Mouse (Mus musculus): ENCODE results near the gene Atg5. TPM values are rescaled to one million over a fixed set of nuclear protein-coding genes. Genes with fewer than 3 reads are reported as not detected.
"Not testable (repeated sequence)": the region's sequence is repeated elsewhere in the genome, so short reads cannot be mapped to it uniquely, and the experiment has no call there.

Gene Atg5
- 10 to 100 TPM; 20.0 to 21.8 TPM for total RNA-seq (2021)
- long read RNA-seq, experiment 1, transcript Atg5-201 (8 exons, 2,352 nt) = major isoform, 13 of 17 reads
- long read RNA-seq, experiment 1, partial matches to known transcripts = 0 of 17 reads
- long read RNA-seq, experiment 1, other reads (novel, unspliced or antisense) = 4 of 17 reads
- long read RNA-seq, experiment 2, transcript Atg5-201 (8 exons, 2,352 nt) = major isoform, 29 of 34 reads
- long read RNA-seq, experiment 2, partial matches to known transcripts = 0 of 34 reads
- long read RNA-seq, experiment 2, other reads (novel, unspliced or antisense) = 5 of 34 reads

DNA sequence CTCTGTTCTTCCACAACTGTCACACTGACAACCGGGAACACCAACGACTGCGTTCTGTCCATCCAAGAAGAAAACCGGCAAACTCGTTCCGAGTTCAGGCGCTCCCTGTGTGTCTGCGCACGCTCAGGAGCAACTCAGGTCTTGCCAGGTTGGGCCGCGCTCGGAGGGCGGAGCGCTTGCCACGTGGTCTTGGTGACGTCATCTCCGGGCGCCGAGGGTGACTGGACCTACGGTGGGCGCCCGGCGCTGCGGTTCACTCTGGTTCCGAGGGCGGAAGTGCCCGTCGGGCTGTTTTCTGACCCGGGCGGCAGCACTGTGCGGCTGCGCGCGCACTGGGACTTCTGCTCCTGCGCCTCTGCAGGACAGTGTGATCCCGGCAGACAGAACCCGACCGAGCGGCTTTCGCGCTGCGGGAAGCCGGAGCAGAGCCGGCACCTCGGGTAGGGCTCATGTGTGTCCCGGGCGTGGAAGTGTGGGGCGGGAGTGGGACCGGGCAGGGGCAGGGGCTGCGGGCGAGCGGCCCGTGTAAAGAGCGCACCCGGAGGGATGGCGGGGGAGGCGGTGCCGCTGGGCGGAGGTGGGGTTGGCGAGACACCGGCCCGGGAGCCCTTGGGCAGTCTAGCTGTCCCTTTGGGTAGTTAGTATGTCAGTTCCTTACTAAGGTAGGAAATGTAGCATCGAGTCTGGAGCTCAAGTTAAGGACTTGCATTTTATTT is at the start of gene Atg5:
Atg5 (plus strand) TSS at position 214 of the 716 bp plus-strand sequence.
- DNase-seq (ENCODE audit: low spot score in 2 of 2) = peak; percentile 97 to 99
- H3K4me3 ChIP-seq = peak within 1 kb of the TSS; percentile 74
- H3K27ac ChIP-seq = peak within 1 kb of the TSS; percentile 87
- TF ChIP-seq CTCF (conservative IDR thresholded peaks at IDR 0.05) = peak; percentile 68

DNA sequence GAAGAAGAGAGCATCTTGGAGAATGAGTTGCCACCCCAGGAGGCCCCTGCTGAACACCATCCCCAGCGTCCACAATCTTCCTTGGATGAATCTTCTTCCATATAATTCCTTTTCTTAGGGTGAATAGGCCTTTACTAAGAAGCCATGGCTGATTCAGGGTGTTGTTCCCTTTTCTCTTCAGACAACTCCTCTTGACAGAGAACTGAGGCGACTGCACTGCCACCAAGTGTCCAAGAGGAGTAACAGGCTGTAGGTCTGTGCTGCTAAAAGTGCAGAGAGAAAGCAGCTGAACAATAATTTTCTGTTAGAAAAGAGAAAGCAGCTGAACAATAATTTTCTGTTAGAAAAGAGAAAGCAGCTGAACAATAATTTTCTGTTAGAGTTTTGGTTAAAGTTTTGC is 49.1 kb upstream of the Atg5 start:
- not testable (repeated sequence) for H3K27ac ChIP-seq; DNase-seq (ENCODE audit: low spot score in 2 of 2); H3K4me3 ChIP-seq
- TF ChIP-seq CTCF (conservative IDR thresholded peaks at IDR 0.05) = peak; percentile 74

DNA sequence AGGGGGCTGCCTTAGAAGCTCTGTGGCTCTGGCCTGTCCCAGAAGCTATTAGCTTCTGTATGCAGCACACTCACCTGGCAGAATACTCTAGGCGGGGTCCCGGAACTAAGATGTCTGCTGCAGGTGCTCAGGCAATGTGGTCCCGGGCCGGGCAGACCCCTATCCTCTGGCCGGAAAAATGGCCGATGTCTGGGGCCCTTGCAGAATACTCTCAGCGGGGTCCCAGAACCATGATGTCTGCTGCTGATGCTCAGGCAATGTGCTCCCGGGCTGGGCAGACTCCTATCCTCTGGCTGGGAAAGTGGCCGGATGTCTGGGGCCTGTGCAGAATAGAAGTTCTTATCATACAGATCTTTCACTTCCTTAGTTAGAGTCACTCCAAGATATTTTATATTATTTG is 43.8 kb upstream of the Atg5 start:
- DNase-seq (ENCODE audit: low spot score in 2 of 2) = no peak
- TF ChIP-seq CTCF (conservative IDR thresholded peaks at IDR 0.05) = no peak
- no peak overlapping the region for H3K27ac ChIP-seq

DNA sequence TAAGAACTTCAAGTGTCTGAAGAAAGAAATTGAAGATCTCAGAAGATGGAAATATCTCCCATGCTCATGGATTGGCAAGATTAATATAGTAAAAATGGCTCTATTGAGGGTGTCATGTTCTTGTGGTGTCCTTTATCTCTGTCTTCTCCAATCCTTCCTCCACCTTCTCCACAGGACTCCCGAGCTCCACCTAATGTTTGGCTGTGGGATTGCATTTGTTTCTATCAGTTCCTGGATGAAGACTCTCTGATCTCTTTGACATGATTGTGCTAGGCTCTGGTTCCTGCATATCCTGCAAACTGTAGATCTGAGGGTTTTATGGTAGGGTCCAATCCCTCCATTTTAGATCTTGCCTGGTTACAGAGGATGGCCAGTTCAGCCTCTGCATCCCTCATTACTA is 34.8 kb upstream of the Atg5 start:
- peak; percentile 77 for TF ChIP-seq CTCF (conservative IDR thresholded peaks at IDR 0.05)
- DNase-seq (ENCODE audit: low spot score in 2 of 2) = peak; percentile 8 to 63
- H3K4me3 ChIP-seq, H3K27ac ChIP-seq: not testable (repeated sequence)

More for the DNA sequence above, 43.8 kb upstream of the Atg5 start:
- H3K4me3 ChIP-seq = no peak overlapping the region

DNA sequence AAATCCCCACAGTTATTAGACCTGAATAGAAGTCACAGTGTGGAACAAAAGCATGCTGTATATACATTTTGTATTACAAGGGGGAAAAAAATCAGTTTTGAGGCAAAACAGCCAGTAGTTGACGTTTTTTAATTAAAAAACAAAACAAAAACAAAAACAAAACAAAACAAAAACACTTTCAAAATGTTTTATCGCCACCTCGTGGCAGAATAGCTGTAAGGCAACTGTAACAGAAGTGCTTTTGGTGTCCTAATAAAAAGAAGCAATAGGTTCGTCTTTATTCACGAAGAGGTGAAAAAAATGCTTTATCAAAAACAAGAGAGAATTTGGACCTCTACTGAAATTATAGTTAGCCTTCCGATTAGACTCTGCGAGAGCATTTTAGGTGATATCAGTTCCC is 32.9 kb upstream of the Atg5 start:
- peak; percentile 82 for TF ChIP-seq CTCF (conservative IDR thresholded peaks at IDR 0.05)
- DNase-seq (ENCODE audit: low spot score in 2 of 2); H3K27ac ChIP-seq; H3K4me3 ChIP-seq: not testable (repeated sequence)

DNA sequence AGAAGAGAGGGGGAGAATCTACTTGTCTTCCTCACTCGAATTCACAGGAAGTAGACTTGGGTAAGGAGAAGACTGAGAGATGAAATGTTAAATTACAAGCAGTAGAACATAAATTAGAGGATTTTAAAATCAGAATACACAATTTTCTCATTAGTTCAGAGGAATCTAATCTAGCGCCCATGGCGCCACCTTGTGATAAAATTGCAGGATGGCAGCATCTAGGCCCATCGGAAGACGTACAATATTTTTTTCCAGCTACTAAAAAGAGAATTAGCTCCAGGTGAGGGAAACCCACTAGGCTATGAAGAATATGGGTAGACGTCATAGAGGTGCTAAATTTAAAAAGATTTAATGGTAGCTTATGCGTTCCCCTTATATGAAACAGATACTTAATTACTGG is 11.5 kb upstream of the Atg5 start:
- DNase-seq (ENCODE audit: low spot score in 2 of 2) = no peak
- peak; percentile 82 for TF ChIP-seq CTCF (conservative IDR thresholded peaks at IDR 0.05)
- Histone ChIP-seq H3K4me3 (no peak overlapping the region), H3K27ac (no peak overlapping the region)

DNA sequence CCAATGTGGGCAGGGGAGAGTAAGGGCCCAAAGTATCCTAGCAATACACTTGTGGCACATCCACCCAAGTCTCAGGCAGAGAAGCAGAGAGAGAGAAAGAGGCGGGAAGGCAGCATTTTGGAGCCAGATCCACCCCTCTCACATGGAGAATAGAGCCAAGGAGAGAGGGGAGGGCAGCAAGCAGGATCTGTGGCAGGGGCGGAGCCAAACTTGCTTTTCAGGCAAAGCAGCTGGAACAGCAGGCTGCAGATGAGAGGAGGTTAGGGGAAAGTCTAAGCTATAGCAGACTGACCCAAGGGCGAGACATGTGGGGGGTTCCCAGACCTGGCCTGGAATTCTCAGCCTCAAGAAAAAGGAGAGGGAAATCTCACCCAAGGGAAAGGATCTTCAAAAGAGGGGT is 2.3 kb upstream of the Atg5 start:
- no peak for DNase-seq (ENCODE audit: low spot score in 2 of 2)
- H3K27ac ChIP-seq = no peak overlapping the region
- no peak overlapping the region for H3K4me3 ChIP-seq
- no peak for TF ChIP-seq CTCF (conservative IDR thresholded peaks at IDR 0.05)

DNA sequence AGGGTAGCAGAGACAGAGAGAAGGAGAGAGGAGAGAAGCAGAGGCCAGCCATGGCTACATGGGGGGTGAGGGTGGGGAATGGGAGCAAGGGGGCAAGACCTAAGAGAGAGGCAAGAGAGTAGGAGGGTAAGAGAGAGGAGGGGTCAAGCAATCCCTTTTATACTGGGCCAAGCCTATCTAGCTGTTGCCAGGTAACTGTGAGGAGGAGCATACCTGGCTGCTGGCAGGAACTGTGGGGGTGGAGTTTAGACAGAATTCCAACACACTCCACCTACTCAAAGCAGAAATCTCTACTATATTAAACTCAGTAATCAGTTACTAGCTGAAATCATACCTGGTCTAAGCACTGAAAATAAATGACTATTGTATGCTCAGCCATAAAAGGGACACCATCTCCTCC is 1.6 kb upstream of the Atg5 start:
- Histone ChIP-seq H3K27ac (no peak overlapping the region), H3K4me3 (no peak overlapping the region)
- no peak for DNase-seq (ENCODE audit: low spot score in 2 of 2)
- TF ChIP-seq CTCF (conservative IDR thresholded peaks at IDR 0.05) = no peak

DNA sequence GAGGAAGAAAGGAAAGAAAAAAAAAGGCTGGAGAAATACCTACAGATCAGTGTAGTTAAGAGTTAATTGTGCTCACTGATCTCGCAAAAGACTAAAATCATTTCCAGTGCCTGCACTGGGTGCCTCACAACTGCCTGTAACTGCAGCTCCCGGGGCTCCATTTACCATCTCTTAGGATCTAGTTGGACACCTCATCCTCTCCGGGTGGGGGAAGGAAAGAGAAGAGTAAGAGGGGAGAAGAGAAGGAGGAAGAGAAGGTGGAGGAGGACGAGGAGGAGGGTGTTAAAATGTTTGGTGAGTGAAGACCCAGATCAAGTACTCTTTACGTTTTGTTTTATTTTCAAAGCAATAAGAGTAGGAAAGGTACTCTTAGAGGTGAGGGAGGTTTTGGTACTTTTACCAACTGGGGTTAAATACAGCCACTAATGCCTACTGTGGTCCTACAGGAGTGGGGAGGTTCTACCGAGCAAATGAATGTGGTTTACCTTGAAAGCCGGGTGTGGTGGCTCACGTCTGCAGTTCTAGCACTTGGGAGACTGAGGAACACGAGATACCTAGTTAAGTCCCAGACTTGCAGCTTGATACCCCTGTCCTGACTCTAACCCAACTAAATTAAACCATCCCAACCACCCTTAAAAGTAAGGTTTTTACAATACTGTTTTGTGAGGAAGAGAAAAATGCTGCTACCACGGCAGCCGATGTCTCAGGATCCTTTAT is 574 bp upstream of the Atg5 start:
- Histone ChIP-seq H3K27ac (peak overlapping the region; percentile 87), H3K4me3 (peak overlapping the region; percentile 74)
- TF ChIP-seq CTCF (conservative IDR thresholded peaks at IDR 0.05) = no peak
- DNase-seq (ENCODE audit: low spot score in 2 of 2) = no peak

DNA sequence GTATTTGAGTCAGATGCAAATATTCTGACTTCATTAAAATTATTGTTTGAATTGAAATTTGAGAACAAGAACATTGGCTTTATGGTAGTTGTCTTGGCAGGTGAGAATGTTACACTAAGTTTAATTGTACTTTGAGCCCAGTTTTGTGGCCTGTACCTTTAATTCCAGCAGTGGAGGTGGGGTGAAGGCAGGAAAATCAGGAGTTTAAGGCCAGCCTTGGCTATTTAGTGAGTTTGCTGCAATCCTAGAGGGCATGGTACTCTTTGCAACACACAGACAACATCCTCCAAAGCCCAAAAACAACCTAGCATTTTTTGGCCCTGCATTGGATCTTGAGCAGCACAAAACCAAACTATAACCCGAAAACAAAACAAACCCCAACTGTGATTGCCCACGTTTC is 1.1 kb downstream of the Atg5 start:
- no peak for TF ChIP-seq CTCF (conservative IDR thresholded peaks at IDR 0.05)
- peak overlapping the region; percentile 74 for H3K4me3 ChIP-seq
- no peak for DNase-seq (ENCODE audit: low spot score in 2 of 2)

DNA sequence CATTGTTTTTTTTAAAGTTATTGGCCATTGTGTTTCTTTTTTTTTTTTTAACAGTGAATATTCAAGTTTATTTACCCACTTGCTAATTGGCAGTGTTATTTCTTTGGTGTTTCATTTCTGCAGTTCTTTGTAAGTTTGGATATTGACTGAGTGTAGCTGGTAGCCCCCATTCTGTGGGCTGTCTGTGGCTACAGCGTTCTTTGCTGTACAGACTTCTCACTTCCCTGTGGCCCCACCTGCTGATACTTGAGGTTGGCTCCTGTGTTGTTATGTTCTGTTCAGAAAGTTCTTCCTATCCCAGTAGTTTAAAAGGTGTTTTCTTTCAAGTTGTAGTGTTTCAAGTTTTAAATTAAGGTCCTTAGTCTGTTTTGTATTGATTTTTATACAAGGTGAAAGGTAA is 14.2 kb downstream of the Atg5 start:
- no peak for DNase-seq (ENCODE audit: low spot score in 2 of 2)
- H3K4me3 ChIP-seq = no peak overlapping the region
- no peak for TF ChIP-seq CTCF (conservative IDR thresholded peaks at IDR 0.05)
- no peak overlapping the region for H3K27ac ChIP-seq

More for the DNA sequence above, 1.1 kb downstream of the Atg5 start:
- H3K27ac ChIP-seq = no peak overlapping the region

DNA sequence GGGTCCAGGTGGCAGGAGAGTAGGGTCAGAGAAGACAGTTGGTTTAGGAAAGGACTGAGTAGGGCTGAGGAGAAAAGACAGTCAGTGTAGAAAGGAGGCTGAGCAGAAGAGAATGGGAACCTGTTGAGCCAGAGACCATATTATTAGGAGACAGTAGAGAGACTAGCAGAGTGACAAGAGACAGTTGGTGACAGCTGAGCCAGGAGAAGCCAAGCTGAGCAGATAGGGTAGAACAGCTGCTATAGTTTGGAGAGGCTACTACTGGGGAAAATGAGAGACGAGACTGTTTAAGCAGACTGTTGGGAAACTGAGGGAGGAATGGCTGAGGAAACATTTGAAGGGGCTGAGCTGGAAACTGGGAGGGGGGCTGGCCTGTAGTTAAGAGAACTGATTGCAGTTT is 16.9 kb downstream of the Atg5 start:
- peak; percentile 10 to 24 for DNase-seq (ENCODE audit: low spot score in 2 of 2)
- H3K4me3 ChIP-seq = no peak overlapping the region
- no peak overlapping the region for H3K27ac ChIP-seq
- no peak for TF ChIP-seq CTCF (conservative IDR thresholded peaks at IDR 0.05)

DNA sequence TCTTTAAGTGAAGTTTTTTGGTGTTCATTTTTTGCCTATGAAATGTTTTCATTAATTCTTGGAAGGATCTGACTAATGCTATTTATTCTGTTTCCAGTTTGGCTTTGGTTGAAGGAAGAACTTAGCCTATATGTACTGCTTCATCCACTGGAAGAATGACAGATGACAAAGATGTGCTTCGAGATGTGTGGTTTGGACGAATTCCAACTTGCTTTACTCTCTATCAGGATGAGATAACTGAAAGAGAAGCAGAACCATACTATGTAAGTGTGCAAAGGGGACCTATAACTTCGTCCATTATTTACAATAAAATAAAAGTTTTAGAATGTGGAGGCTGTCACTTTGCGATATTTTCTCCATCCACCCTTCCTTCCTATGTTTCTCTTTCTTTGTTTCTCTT is 17.8 kb downstream of the Atg5 start:
- H3K4me3 ChIP-seq = no peak overlapping the region
- no peak for TF ChIP-seq CTCF (conservative IDR thresholded peaks at IDR 0.05)
- no peak for DNase-seq (ENCODE audit: low spot score in 2 of 2)
- H3K27ac ChIP-seq = no peak overlapping the region

All from layer of hippocampus, adult 2 months (tissue).